Comparison of ENCODE assay signal across 9 mouse cellular contexts in the genomic region with DNA sequence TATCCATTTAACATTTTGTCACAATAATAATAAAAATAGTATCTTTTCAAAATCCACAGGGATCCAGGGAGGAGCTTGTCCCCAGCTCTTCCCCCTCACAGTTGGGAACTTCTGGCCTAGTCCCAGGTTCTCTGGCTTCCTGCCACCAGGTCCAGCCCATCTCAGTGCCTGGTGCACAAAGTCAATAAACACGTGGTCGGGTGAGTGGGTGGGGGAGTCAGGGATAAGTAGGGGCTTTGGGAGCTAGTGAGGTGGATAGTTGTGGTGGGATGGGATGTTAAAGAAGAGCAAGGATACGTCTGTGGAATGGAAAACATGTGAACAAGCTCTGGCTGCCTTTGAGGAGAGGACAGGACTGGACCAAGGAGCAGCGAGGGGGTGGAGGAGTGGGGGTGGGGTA. TPM values are rescaled to one million over a fixed set of nuclear protein-coding genes. Genes with fewer than 3 reads are reported as not detected.
DNase-seq lines count a peak whose midpoint lies in the region; ATAC-seq lines count a peak whose summit lies in the region.
"Had no signal": no experiment of that assay in that cellular context is flagged by ENCODE, and none has a peak within 500 bp of the region (broad histone marks: within the 10 kb centered on the region; RNA-seq: fewer than 3 reads in every experiment).

No protein-coding gene starts in this region.

- H3K9me3 ChIP-seq in hindbrain, embryonic 13.5 days = no peaks in the 10 kb centered on the region
- no peaks in the 10 kb centered on the region for H3K9me3 ChIP-seq in hindbrain, embryonic 12.5 days (replicated peaks)
- H3K9me3 ChIP-seq: G1E had no signal

- no peak for ATAC-seq in hindbrain, embryonic 13.5 days (ENCODE audit: low FRiP score)
- no peak for ATAC-seq in hindbrain, embryonic 12.5 days (ENCODE audit: low FRiP score)

- 0 out of 2 replicates have a peak overlapping the region, but pooled peaks have one; percentile 10 for H3K9ac ChIP-seq in hindbrain, embryonic 13.5 days
- no peak overlapping the region for H3K9ac ChIP-seq in hindbrain, embryonic 12.5 days

- H3K4me2 ChIP-seq in hindbrain, embryonic 13.5 days = no peak overlapping the region
- H3K4me2 ChIP-seq in hindbrain, embryonic 12.5 days (replicated peaks) = no peak overlapping the region

- H3K27me3 ChIP-seq in hindbrain, embryonic 13.5 days = peaks cover 13% of the 10 kb centered on the region; the same call in 1 of the 2 replicates
- peaks cover 4% of the 10 kb centered on the region for H3K27me3 ChIP-seq in hindbrain, embryonic 12.5 days

- peaks cover 31% of the 10 kb centered on the region for H3K4me1 ChIP-seq in hindbrain, embryonic 13.5 days (replicated peaks)
- peaks cover 9% of the 10 kb centered on the region; the same call in 1 of the 2 replicates for H3K4me1 ChIP-seq in hindbrain, embryonic 12.5 days

- H3K4me3 ChIP-seq in hindbrain, embryonic 13.5 days = no peak overlapping the region
- H3K4me3 ChIP-seq in hindbrain, embryonic 12.5 days = no peak overlapping the region

- DNase-seq in brain, adult 2 months (ENCODE audit: low read depth, low spot score) = peak; percentile 67
- DNase-seq in heart, adult 9 months (ENCODE audit: low spot score in 2 of 2) = peak; percentile 83
- DNase-seq in kidney, postnatal 10 days = peak; percentile 88
- DNase-seq in lung, postnatal 4 days = peak; percentile 84 to 88
- DNase-seq in c-Kit-positive CD71-positive TER-119-positive erythroid progenitor cells, embryonic 14.5 days (ENCODE audit: low spot score) = no peak
- DNase-seq in natural killer cell, adult 2 months (ENCODE audit: low spot score in 2 of 2) = no peak

- WGBS in hindbrain, embryonic 13.5 days = 13% methylated on average over 4 of the region's 4 CpGs
- WGBS in hindbrain, embryonic 12.5 days = 18% methylated on average over 4 of the region's 4 CpGs

- H3K36me3 ChIP-seq in hindbrain, embryonic 13.5 days = no peaks in the 10 kb centered on the region
- H3K36me3 ChIP-seq in hindbrain, embryonic 12.5 days = no peaks in the 10 kb centered on the region
- H3K36me3 ChIP-seq: G1E had no signal

- H3K27ac ChIP-seq in hindbrain, embryonic 13.5 days = no peak overlapping the region
- no peak overlapping the region for H3K27ac ChIP-seq in hindbrain, embryonic 12.5 days

RNA-seq across cellular contexts. Expression of a gene that starts 0.8 kb away (rescaled TPM):
- polyA plus RNA-seq in hindbrain, embryonic 13.5 days (2015; fragmentation: Nextera tagmentation; extraction: Ambion mirVana) = 0.36 and 0.53 TPM in 2 replicates
- 0.42 and 0.49 TPM in 2 replicates for polyA plus RNA-seq in hindbrain, embryonic 12.5 days (2016; fragmentation: Nextera tagmentation; extraction: Ambion mirVana)
- polyA plus RNA-seq: G1E had no signal

RNA-seq across cellular contexts. Expression of a gene that starts 4.5 kb away (rescaled TPM):
- 94.7 and 95.9 TPM in 2 replicates for polyA plus RNA-seq in hindbrain, embryonic 13.5 days (2015; fragmentation: Nextera tagmentation; extraction: Ambion mirVana)
- polyA plus RNA-seq in hindbrain, embryonic 12.5 days (2016; fragmentation: Nextera tagmentation; extraction: Ambion mirVana) = 105 and 106 TPM in 2 replicates

RNA-seq across cellular contexts. Expression of a gene that starts 9.3 kb away (rescaled TPM):
- polyA plus RNA-seq in hindbrain, embryonic 13.5 days (2015; fragmentation: Nextera tagmentation; extraction: Ambion mirVana) = 1.8 and 3.6 TPM in 2 replicates
- 3.1 and 3.4 TPM in 2 replicates for polyA plus RNA-seq in hindbrain, embryonic 12.5 days (2016; fragmentation: Nextera tagmentation; extraction: Ambion mirVana)
- polyA plus RNA-seq: G1E had no signal

RNA-seq across cellular contexts. Expression of a gene that starts 9.5 kb away (rescaled TPM):
- polyA plus RNA-seq in hindbrain, embryonic 13.5 days (2015; fragmentation: Nextera tagmentation; extraction: Ambion mirVana) = 0.98 and 1.2 TPM in 2 replicates
- 0.80 and 1.9 TPM in 2 replicates for polyA plus RNA-seq in hindbrain, embryonic 12.5 days (2016; fragmentation: Nextera tagmentation; extraction: Ambion mirVana)
- polyA plus RNA-seq: G1E had no signal

RNA-seq across cellular contexts. Expression of a gene that starts 14.2 kb away (rescaled TPM):
- 528 and 537 TPM in 2 replicates for polyA plus RNA-seq in hindbrain, embryonic 13.5 days (2015; fragmentation: Nextera tagmentation; extraction: Ambion mirVana)
- polyA plus RNA-seq in hindbrain, embryonic 12.5 days (2016; fragmentation: Nextera tagmentation; extraction: Ambion mirVana) = 555 and 589 TPM in 2 replicates

Comparison
In these comparisons a context has a peak if more than half of its experiments do, and no peak if none do; other contexts are left out.
1. DNase-seq: peak in brain, adult 2 months (single experiment), heart, adult 9 months (2 of 2), kidney, postnatal 10 days (single experiment) and lung, postnatal 4 days (2 of 2); none in c-Kit-positive CD71-positive TER-119-positive erythroid progenitor cells, embryonic 14.5 days (single experiment) and natural killer cell, adult 2 months (0 of 2).